Mouse (Mus musculus) brain, adult 10 weeks (tissue): Measurements from ENCODE around the gene Gjb2. TPM values are rescaled to one million over a fixed set of nuclear protein-coding genes. Genes with fewer than 3 reads are reported as not detected.

ENCODE experiments used
- polyA plus RNA-seq: library from polyadenylated mRNA; stranded (reverse); fragments of 350-450 nt; fragmentation: Illumina TruSeq; extraction: RNeasy Lipid Tissue Mini Kit (QIAGEN cat#74804); gene quantifications from one replicate; pipeline ENCODE4 v1.2.3, GENCODE M21; 2015; ENCODE audit warnings: low read depth, low replicate concordance

Gene Gjb2
- polyA plus RNA-seq, result 9.2 TPM

DNA sequence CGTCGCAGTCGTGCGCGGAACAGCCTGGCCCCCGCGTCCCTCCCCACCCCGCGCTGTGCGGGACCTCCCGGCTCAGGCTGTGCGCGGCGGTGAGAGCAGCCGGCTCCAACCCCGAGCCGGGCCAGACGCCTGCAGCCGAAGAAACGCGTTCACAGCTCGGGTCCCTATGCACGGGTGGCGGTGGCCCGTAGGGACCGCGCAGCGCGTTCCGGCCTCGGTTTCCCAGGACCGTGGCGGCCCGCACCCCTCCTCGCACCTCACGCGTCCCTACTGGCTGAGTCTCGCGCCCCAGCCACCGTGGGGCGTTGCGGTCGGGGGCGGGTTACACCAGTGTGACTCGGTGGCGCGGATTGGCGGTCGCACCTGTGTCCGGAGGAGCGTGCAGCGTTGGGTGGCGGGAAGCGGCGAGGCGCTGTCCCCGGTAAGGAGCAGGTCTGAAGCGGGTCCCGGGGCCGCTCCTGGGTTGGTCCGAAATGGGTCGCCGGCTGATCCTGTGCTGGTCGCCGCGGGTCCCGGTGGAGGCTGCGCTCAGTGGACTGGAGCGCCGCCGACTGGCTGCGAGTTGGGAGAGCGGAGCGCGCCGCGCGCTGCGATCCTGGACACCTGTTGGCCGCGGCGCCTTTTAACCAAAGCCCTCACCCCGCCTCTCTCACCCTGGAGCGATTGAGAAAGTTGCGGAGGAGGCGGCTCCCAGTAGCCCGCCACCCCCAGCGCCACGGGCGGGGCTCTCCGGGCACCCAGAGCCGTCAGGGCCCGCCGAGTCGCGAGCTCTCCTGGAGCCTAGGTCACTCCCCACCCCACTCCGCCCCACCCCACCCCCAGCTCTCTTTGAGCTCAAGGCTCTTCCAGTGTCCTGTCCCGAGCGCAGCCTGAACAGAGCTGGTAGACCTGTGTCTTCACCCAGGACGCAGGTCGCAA is at the start of gene Gjb2:
Gene Gjb2 (minus strand): TSS at position 597 of the 918 bp plus-strand sequence.

DNA sequence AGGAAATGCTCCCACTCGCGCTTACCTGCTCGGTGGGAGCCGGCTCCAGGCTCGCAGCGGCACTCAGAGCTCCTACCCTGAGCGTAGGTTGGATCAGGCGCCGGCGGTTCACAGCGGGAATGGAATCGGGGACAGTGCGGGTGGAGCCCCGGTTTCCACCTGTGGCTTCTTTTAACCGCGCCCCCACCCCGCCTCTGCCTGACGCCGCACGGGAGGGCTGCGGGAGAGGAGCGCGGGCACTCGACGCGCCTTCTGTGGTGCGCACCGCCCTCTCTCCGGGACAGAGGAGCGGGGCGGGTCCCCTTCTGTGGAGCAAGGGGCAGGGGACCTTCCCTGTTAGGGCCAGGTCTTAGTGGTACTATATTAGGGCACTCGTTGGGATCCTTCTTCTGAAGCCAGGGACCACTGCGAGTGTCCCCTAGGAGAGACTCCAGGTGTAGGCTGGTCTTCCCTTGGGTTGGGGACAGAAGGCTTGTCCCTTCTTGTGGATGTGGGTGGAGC is 28.7 kb upstream of the Gjb2 start, which contains the start of gene Gjb6:
Gene Gjb6 (minus strand): TSS at position 451 of the 501 bp plus-strand sequence.

DNA sequence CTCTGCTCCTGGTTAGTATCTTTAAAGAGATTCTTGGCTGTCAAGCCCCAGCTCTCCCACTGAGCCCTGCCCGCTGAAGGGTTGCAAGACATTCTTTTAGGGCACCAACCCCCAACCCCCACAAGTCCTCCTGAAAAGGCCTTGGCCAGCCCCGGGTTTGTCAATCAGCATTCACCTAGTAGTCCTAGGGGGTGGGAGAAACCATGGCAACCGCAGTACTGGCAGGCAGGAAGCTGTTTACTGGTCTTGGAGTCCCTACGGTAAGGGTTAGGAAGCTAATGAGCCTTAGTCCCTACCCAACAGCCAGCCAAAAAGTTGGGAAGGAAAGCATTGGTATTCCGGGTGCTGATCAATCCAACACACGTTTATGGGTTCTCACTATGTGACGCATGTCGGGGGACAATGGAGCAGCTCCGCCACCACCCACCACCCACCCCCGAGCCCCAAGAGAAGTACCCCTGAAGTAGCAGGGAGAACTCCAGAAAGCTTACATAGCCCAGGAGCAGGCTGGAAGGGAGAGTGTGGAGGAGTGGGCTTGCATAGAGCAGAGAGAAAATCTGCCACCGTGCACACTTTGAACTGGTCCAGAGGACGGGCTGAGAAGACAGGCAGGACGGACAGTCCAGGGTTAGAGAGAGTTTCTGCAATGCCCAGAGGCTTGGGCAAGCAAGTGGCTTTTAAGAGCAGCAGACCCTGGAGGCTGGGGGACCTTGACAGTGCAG is 11.5 kb upstream of the Gjb2 start, which contains the start of gene Gm4491:
Gene Gm4491 (minus strand): TSS at position 61 of the 722 bp plus-strand sequence.

DNA sequence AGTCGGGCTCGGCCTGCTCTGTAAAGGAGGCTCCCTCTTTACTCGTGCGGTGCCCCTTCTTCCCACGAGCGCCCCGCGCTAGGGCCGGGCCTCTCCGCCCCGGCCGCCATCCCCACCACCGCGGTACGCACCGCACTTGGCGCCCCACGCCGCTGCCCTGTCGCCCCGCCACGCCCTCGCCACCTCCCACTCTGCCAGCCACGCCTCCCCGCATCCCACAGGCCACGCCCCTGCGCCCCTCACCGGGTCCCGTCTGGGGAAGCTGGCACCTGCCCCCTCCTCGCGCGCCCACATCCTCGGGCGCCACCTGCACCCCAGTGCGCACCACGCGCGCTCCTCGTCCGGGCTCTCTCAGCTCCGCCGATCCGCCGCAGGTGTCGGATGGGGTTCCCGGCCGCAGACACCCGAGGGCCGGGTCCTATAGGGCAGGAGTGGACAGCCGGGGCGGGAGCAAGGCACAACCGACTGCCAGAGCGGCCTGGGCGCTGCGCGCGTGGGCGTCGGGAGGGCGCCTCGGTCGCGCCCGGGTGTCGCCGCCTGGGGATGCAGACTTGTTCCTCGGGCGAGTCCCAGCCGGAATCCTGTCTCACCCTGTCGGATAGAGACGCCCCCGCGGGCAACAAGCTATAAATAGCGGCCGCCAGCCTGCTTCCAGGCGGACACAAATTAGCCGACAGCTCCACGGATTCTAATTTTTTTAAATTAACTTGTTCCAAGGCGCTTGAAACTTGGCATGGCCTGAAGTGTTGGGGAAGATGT is 46.8 kb downstream of the Gjb2 start, which contains the start of gene Gja3:
Gene Gja3 (minus strand): TSS at position 538 of the 759 bp plus-strand sequence.

Other genes starting within 250 kb of the Gjb2 start
- 56.3 TPM for gene Zmym2, start 218.0 kb downstream of the Gjb2 start, polyA plus RNA-seq
- gene Gja3, start 46.6 kb downstream of the Gjb2 start, polyA plus RNA-seq, result 0.25 TPM
- 1.7 TPM for gene Gm4491, start 11.2 kb upstream of the Gjb2 start, polyA plus RNA-seq
- gene Gjb6, start 28.9 kb upstream of the Gjb2 start, polyA plus RNA-seq, result 128 TPM